Mouse (Mus musculus) kidney, embryonic 14.5 days (tissue): ENCODE results near the gene Arhgap17. TPM values are rescaled to one million over a fixed set of nuclear protein-coding genes. Genes with fewer than 3 reads are reported as not detected.

ENCODE experiments used
- ATAC-seq: fragments of 200-750 bp; cut with Nextera tagmentation; 2 replicates; pipeline ENCODE4 v1.8.0; 2017; ENCODE audit warnings: moderate number of reproducible peaks, mild to moderate bottlenecking, moderate TSS enrichment, moderate library complexity; ENCODE audit not compliant: low FRiP score, low TSS enrichment
- H3K27ac ChIP-seq: fragments of 300-500 bp; sonication (generic); 2 replicates; pipeline ENCODE4 v1.5.1; 2014; ENCODE audit warnings: low read depth, mild to moderate bottlenecking, low read length, moderate library complexity, mixed read lengths
- H3K27me3 ChIP-seq: fragments of 300-500 bp; sonication (generic); 2 replicates; pipeline ENCODE4 v1.6.1; 2014; ENCODE audit warnings: mild to moderate bottlenecking, low read length; ENCODE audit not compliant: control insufficient read depth, insufficient read depth
- H3K36me3 ChIP-seq: fragments of 300-500 bp; sonication (generic); 2 replicates; pipeline ENCODE4 v1.6.1; 2014; ENCODE audit warnings: low read length, mixed read lengths; ENCODE audit not compliant: control insufficient read depth, insufficient read depth
- H3K4me1 ChIP-seq: fragments of 300-500 bp; sonication (generic); 2 replicates; pipeline ENCODE4 v1.6.1; 2014; ENCODE audit warnings: low read length, mixed read lengths; ENCODE audit not compliant: control insufficient read depth, insufficient read depth
- H3K4me2 ChIP-seq: fragments of 300-500 bp; sonication (generic); replicated peaks from 2 replicates; pipeline ENCODE4 v1.6.1; 2014; ENCODE audit warnings: low read depth, mild to moderate bottlenecking, low read length
- H3K4me3 ChIP-seq: fragments of 300-500 bp; sonication (generic); 2 replicates; pipeline ENCODE4 v1.5.1; 2014; ENCODE audit warnings: mild to moderate bottlenecking, low read length
- H3K9ac ChIP-seq: fragments of 300-500 bp; sonication (generic); 2 replicates; pipeline ENCODE4 v1.6.1; 2014; ENCODE audit warnings: low read depth, mild to moderate bottlenecking, low read length, moderate library complexity
- H3K9me3 ChIP-seq: fragments of 300-500 bp; sonication (generic); 2 replicates; pipeline ENCODE4 v1.6.1; 2016; ENCODE audit warnings: low read length; ENCODE audit not compliant: control insufficient read depth
- WGBS: fragments of 180-500 bp; shearing (Covaris S2); extraction: QIAGEN DNeasy Blood & Tissue Kit; methylation state at CpG from one replicate; pipeline ENCODE4 v1.1.7; 2014; 5-methylcytosine and 5-hydroxymethylcytosine counted together
- polyA plus RNA-seq: library from polyadenylated mRNA; unstranded; fragments of >200 nt; fragmentation: Nextera tagmentation; extraction: Ambion mirVana; gene quantifications from 2 replicates; pipeline ENCODE4 v1.2.1, GENCODE M21; 2014

Gene Arhgap17
- polyA plus RNA-seq, 1 experiment from 2014 or later: 31.2 TPM

DNA sequence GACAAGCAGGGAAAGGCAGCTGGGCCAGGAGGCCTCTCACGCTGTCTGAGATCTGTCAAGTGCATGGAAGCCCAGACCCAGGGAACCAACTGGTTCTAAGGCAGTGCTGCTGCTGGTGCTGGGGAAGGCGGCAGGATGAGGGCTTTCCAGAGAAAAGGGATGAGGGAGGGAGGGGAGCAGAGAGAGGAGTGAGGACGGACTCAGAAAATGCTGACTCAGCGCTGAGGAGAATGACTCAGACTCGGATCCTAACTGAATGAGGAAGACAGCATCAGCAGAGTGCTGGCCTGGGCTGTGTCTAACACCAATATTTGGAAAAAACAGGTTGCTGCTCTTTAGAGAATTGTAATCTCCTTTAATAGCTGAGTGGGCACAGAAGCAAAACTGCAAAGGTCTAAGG, 57.9 kb downstream of the Arhgap17 start:
- ATAC-seq: no peak
- Histone ChIP-seq H3K4me1 (no peaks in the 10 kb centered on the region), H3K27me3 (no peaks in the 10 kb centered on the region), H3K9me3 (no peaks in the 10 kb centered on the region), H3K4me3 (no peak overlapping the region), H3K4me2 (no peak overlapping the region), H3K27ac (no peak overlapping the region), H3K36me3 (peaks cover 53% of the 10 kb centered on the region), H3K9ac (no peak overlapping the region)
- 70% methylated on average over 5 of the region's 5 CpGs for WGBS

DNA sequence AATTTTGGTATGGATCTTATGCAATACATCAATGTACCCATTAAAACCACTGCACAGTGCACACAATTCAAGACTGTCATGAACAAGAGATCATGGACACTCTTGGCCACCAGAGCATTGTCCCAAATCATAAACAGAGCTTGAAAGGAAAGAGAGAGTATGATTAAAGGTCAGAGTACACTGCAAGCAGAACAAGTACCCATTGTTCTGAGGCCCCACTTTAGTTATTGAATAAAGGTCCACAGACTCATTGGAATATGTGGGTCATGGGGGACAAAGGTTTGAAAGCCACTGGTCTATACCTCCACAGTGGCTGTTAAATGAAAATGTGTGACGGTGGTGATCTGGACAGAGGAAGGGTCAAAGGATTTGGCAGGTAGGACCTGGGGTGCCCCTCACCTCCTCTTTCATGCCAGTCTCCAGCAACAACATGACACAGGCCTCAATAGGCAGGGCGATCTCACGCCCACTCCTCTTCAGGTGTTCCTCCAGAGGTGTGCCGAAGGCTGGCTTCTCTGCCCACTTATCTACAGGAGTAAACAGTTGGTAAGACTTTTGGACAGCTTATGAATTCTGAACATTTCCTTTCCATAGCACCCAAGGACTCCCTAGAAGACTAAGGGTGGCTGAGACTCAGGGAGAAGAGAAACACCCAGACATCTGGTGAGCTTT, 61.7 kb downstream of the Arhgap17 start:
- ATAC-seq: no peak
- WGBS: 92% methylated on average over 4 of the region's 4 CpGs
- Histone ChIP-seq H3K4me3 (no peak overlapping the region), H3K27ac (no peak overlapping the region), H3K9ac (no peak overlapping the region), H3K4me2 (no peak overlapping the region), H3K9me3 (no peaks in the 10 kb centered on the region), H3K36me3 (peaks cover 53% of the 10 kb centered on the region), H3K4me1 (no peaks in the 10 kb centered on the region), H3K27me3 (no peaks in the 10 kb centered on the region)

DNA sequence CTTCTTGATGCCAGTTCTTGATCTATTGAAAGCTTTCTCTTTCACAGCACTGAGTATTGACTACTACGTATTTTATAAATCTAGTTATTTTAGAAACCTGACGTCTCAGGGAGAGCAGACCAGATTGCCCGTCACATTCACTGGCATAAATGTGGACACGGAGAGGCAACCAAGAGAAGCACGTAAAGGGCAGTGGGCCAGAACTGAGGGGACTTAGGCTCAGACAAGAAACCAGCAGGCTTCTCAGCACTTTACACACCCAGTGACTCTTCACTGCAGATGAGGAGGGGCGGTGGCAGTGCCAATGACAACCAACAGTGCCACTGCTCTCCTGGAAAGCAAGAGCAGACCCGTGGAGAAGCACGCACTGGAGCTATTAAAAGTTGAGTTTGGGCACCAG, 62.5 kb downstream of the Arhgap17 start:
- Histone ChIP-seq H3K4me2 (no peak overlapping the region), H3K4me1 (no peaks in the 10 kb centered on the region), H3K36me3 (peaks cover 56% of the 10 kb centered on the region), H3K4me3 (no peak overlapping the region), H3K9ac (no peak overlapping the region), H3K27ac (no peak overlapping the region), H3K9me3 (no peaks in the 10 kb centered on the region), H3K27me3 (no peaks in the 10 kb centered on the region)
- ATAC-seq: no peak
- WGBS: 67% methylated on average over 8 of the region's 8 CpGs

DNA sequence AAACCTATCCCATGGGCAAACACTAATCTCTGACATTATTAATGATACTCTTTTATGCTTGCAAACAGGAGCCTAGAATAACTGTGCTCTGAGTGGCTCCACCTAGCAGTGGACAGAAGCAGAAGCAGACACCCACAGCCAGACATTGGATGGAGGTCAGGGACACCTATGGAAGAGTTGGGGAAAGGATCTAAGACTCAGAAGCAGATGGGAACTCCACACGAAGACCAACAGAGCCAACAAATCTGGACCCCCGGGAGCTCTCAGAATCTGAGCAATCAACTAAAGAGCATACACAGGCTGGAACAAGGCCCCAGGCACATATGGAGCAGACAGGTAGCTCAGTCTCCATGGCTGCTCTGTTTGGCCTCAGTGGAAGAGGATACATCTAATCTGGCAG, 64.3 kb downstream of the Arhgap17 start:
- Histone ChIP-seq H3K36me3 (peaks cover 46% of the 10 kb centered on the region), H3K4me3 (no peak overlapping the region), H3K4me2 (no peak overlapping the region), H3K27ac (no peak overlapping the region), H3K9me3 (no peaks in the 10 kb centered on the region), H3K9ac (no peak overlapping the region), H3K27me3 (no peaks in the 10 kb centered on the region), H3K4me1 (no peaks in the 10 kb centered on the region)
- 87% methylated on average over 2 of the region's 2 CpGs for WGBS
- ATAC-seq: no peak

DNA sequence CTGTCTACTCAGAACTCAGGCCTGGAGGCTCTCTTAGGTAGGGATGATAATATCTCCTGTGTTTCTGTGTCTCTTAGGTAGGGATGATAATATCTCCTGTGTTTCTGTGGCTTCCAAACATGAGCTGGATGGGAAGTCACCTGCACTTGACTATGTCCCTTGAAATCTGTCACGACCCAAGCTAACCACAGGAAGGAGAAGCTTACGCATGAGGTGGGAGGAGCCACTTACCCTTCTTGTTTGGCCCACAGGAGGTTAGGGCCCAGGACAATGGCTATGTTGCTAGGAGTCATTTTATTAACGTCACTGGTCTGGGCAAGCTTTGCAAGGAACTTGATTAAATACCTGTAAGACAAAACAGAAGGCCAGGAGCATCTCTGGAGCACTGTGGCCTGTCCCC, 69.5 kb downstream of the Arhgap17 start:
- no peak for ATAC-seq
- Histone ChIP-seq H3K27me3 (no peaks in the 10 kb centered on the region), H3K4me1 (no peaks in the 10 kb centered on the region), H3K4me2 (no peak overlapping the region), H3K36me3 (peaks cover 44% of the 10 kb centered on the region), H3K27ac (no peak overlapping the region), H3K4me3 (no peak overlapping the region), H3K9me3 (no peaks in the 10 kb centered on the region), H3K9ac (no peak overlapping the region)
- 90% methylated on average over 3 of the region's 3 CpGs for WGBS

DNA sequence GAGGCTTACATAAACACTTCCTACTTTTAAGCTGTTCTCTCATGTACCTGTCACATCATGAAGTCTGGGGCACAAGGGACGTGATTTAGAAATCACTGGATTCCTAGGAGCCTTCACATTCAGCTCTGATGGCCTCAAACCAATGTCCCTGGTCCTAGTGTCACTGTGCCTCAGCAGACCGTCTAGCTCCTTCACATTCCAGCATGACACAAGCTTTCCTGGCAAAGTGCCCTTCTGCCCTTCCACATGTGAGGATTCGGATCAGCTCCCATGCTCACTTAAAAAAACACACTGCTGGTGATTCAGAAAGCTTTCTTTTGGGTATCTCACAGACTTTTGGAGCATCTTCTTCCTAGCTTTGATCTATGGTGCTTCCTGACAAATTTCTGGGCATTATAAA, 71.5 kb downstream of the Arhgap17 start:
- WGBS: 33% methylated on average over 3 of the region's 3 CpGs
- H3K36me3 ChIP-seq: peaks cover 56% of the 10 kb centered on the region

DNA sequence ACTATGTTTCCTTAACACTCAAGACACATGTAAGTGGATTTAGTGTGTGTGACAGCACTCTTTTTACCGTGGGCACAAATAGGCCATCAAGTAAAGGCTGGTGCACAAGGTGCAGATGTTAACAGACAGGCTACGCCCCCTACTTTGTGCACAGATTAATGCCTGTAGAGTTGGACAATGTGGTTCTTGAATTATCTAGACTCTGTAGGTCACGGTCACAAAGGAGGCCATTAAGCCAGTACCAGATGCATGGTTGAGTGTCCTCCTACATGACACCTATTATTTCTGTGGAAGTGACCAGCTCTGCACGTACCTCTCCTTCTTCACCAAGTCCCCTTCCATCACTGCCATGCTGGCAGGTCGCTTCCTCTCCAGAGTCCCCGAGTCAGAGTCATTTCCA, 73.6 kb downstream of the Arhgap17 start:
- no peak for ATAC-seq
- WGBS: 91% methylated on average over 6 of the region's 6 CpGs
- Histone ChIP-seq H3K4me1 (no peaks in the 10 kb centered on the region), H3K4me2 (no peak overlapping the region), H3K4me3 (no peak overlapping the region), H3K27me3 (no peaks in the 10 kb centered on the region), H3K9ac (no peak overlapping the region), H3K36me3 (peaks cover 65% of the 10 kb centered on the region), H3K27ac (no peak overlapping the region), H3K9me3 (no peaks in the 10 kb centered on the region)

More for the DNA sequence above, 71.5 kb downstream of the Arhgap17 start:
- ATAC-seq: no peak
- Histone ChIP-seq H3K4me1 (no peaks in the 10 kb centered on the region), H3K27me3 (no peaks in the 10 kb centered on the region), H3K4me2 (no peak overlapping the region), H3K9ac (no peak overlapping the region), H3K27ac (no peak overlapping the region), H3K4me3 (no peak overlapping the region), H3K9me3 (no peaks in the 10 kb centered on the region)

DNA sequence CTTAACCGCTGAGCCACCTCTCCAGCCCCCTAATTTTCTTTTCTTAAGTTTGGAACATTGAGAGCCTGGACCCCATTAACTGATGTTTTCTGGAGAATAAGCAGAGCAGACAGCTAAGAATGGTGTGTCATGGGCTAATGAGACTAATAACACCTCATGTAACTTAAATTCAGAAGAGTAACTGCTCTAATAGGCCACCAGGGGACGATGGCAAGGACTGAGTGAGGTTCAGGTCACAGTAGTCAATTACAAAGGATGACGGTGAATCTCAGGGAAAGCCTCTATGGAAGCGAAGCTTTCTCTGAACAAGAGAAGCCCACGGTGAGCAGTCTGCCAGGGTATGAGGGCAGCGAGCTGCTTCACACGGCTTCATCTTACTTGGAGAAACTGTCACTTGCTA, 74.3 kb downstream of the Arhgap17 start:
- no peaks in the 10 kb centered on the region for H3K4me1 ChIP-seq
- ATAC-seq: no peak
- no peak overlapping the region for H3K9ac ChIP-seq
- H3K4me2 ChIP-seq: no peak overlapping the region
- no peak overlapping the region for H3K4me3 ChIP-seq
- H3K27ac ChIP-seq: no peak overlapping the region
- H3K9me3 ChIP-seq: no peaks in the 10 kb centered on the region
- peaks cover 64% of the 10 kb centered on the region for H3K36me3 ChIP-seq
- WGBS: 88% methylated on average over 7 of the region's 7 CpGs
- H3K27me3 ChIP-seq: no peaks in the 10 kb centered on the region

DNA sequence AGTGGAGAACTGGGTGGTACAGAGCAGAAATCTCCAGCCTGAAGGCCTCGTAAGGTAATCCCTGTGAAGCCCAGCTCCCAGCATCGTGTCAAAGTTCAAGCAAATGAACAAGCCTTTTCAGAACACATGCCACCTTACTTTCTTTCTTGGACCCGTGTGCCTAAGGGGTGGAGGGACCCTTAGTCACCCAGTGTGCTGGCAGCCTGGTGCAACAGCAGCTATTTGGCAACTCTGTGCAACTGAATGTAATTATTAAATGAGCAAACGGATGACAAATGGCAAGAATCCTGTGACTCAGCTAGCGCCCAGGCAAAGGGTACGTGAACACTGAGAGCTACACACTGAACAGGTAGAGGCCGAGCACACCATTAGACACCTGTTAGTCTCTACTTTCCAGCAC, 75.8 kb downstream of the Arhgap17 start:
- no peaks in the 10 kb centered on the region for H3K4me1 ChIP-seq
- no peak overlapping the region for H3K27ac ChIP-seq
- H3K4me2 ChIP-seq: no peak overlapping the region
- no peak overlapping the region for H3K9ac ChIP-seq
- 90% methylated on average over 7 of the region's 7 CpGs for WGBS
- no peak overlapping the region for H3K4me3 ChIP-seq
- peaks cover 65% of the 10 kb centered on the region for H3K36me3 ChIP-seq
- H3K27me3 ChIP-seq: no peaks in the 10 kb centered on the region
- no peak for ATAC-seq
- no peaks in the 10 kb centered on the region for H3K9me3 ChIP-seq
